Mouse (Mus musculus): ENCODE measurements around the gene Osbpl9. TPM values are rescaled to one million over a fixed set of nuclear protein-coding genes. Genes with fewer than 3 reads are reported as not detected.

Osbpl9 gene
- polyA plus RNA-seq, 1 experiment from 2014 or later: 70.3 TPM

DNA sequence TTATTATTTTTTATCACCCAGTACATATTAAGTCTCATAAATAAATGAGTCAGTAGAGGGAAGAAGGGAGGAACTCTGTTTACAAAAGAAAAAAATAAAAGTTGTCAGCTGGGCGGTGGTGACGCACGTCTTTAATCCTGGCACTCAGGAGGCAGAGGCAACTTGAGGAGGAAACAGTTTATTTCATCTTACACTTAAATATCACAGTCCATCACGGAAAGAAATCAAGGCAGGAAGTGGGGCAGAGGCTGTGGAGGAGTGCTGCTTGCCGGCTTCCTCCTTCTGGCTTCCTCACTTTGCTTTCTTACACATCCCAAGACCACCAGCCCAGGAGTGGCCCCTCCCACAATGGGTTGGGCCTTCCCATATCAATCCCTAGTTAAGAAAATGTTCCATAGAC lies 24.0 kb upstream of the Osbpl9 start:
- Histone ChIP-seq H3K27ac (peak overlapping the region; percentile 41), H3K4me3 (no peak overlapping the region), H3K9me3 (replicated peaks) (no peaks in the 10 kb centered on the region), H3K9ac (no peak overlapping the region), H3K4me1 (peaks cover 23% of the 10 kb centered on the region), H3K4me2 (no peak overlapping the region), H3K27me3 (no peaks in the 10 kb centered on the region), H3K36me3 (ENCODE audit: poor library complexity, severe bottlenecking) (no peaks in the 10 kb centered on the region)
- no peak for ATAC-seq
- WGBS: 81% methylated on average over 5 of the region's 5 CpGs

DNA sequence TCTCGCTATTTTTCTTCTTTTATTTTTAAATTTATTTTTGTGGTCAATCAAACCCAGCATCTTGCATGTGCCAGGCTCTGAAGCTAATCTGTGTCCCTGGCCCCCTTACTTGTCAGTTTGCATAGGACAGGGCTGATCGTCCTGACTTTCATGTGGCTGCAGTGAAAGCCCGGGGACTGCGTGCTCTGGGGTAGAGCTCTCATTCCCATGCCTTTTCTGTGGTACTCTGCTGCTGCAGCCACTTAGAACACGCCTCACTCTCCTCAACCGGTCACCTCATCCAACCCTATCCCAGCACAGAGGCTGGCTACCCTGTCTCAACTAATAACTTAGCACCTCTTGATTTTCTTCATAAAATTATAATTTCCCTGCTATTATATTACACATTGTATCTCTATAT lies 23.5 kb upstream of the Osbpl9 start:
- ATAC-seq: peak; percentile 68
- Histone ChIP-seq H3K4me3 (no peak overlapping the region), H3K4me1 (peaks cover 23% of the 10 kb centered on the region), H3K4me2 (peak overlapping the region; percentile 1; the same call in 1 of the 2 replicates), H3K36me3 (ENCODE audit: poor library complexity, severe bottlenecking) (no peaks in the 10 kb centered on the region), H3K9ac (no peak overlapping the region), H3K27me3 (no peaks in the 10 kb centered on the region), H3K9me3 (replicated peaks) (no peaks in the 10 kb centered on the region), H3K27ac (peak overlapping the region; percentile 86)
- 56% methylated on average over 6 of the region's 6 CpGs for WGBS

DNA sequence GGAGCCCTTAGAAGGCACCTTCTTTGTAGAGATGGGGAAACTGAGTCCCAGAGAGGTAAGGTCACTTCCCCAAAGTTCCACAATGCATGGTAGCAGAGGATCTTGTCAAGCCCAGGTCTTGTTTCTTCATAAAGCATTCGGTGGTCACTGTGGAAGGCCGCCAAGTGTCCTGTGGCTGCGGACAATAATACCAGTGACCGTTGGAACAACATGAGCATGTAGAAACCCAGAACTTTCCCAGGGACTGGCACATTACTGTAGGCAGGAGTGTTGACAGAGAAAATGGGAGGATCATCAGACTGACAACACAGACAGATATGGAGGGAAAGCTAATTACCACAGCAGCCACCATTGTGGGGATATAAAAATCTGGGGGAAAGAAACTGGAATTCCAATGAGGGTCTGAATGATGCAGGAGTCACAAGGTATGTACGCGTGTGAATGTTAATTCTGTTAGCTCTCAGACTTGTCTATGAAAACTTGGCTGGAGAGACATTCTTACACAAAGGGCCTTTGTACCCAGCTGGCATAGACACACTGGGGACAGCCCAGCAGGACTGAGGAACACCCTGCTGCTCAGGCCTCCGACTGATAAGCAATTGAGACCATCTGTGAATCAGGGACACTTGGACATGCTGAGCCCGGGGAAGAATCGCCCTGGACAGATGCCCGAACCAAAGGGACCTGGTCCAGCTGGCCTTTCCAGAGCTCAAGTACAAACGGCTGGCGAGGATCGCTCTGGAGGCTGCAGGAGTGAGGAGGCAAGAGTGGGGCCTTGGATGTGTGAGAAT lies 22.9 kb upstream of the Osbpl9 start:
- H3K27ac ChIP-seq: peak overlapping the region; percentile 86
- no peak overlapping the region for H3K9ac ChIP-seq
- peaks cover 23% of the 10 kb centered on the region for H3K4me1 ChIP-seq
- no peaks in the 10 kb centered on the region for H3K36me3 ChIP-seq (ENCODE audit: poor library complexity, severe bottlenecking)
- WGBS: 28% methylated on average over 13 of the region's 13 CpGs
- H3K9me3 ChIP-seq (replicated peaks): no peaks in the 10 kb centered on the region
- H3K4me2 ChIP-seq: peak overlapping the region; percentile 1; the same call in 1 of the 2 replicates
- H3K4me3 ChIP-seq: no peak overlapping the region
- peak; percentile 95 for ATAC-seq
- no peaks in the 10 kb centered on the region for H3K27me3 ChIP-seq

DNA sequence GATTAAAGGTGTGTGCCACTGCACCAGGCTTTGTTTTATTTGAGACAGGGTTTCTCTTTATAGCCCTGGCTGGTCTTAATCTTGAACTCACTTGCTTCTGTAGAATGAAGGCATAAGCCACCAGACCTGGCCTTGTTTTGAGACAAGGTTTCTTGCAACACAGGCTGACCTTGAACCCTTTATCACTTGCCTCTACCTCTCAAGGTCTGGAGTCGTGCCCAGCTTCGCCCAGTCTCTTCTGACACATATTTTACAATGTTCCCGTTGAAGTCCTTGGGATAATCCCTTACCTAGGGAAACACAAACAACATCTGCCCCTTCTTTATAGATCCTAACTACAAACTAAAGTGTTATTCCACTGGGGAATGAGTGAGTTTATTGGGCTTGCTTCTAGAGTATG lies 19.9 kb upstream of the Osbpl9 start:
- peaks cover 23% of the 10 kb centered on the region for H3K4me1 ChIP-seq
- no peak overlapping the region for H3K4me2 ChIP-seq
- no peaks in the 10 kb centered on the region for H3K27me3 ChIP-seq
- 92% methylated on average over 3 of the region's 3 CpGs for WGBS
- no peaks in the 10 kb centered on the region for H3K36me3 ChIP-seq (ENCODE audit: poor library complexity, severe bottlenecking)
- H3K27ac ChIP-seq: no peak overlapping the region
- ATAC-seq: no peak
- no peaks in the 10 kb centered on the region for H3K9me3 ChIP-seq (replicated peaks)
- no peak overlapping the region for H3K9ac ChIP-seq
- no peak overlapping the region for H3K4me3 ChIP-seq

DNA sequence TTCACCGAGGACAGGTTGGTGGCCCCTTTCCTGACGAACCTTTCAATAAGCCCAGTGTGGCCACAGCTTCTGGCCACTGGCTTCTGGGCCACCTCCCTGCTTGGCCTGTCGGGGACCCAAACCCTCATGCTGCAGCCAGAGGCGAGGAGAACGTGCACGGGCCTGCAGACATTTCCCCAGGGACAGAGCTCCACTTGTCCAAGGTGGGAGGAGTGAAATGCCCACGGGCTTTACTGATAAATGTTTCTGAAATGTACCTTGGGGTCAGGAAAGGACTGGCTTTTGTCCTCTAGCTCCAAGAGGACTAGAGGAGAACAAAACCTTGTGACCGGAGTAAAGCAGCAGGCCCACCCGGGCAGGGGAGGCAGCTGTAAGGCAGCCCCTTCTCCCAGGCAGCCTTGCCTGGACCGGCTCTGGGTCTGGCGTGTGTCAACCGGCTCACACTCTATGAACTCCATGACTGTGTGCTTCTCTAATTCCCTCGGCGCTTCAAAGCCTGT lies 18.4 kb upstream of the Osbpl9 start:
- Histone ChIP-seq H3K9me3 (replicated peaks) (no peaks in the 10 kb centered on the region), H3K36me3 (ENCODE audit: poor library complexity, severe bottlenecking) (no peaks in the 10 kb centered on the region), H3K27ac (no peak overlapping the region), H3K27me3 (no peaks in the 10 kb centered on the region), H3K4me3 (no peak overlapping the region), H3K4me1 (peaks cover 13% of the 10 kb centered on the region), H3K4me2 (no peak overlapping the region), H3K9ac (no peak overlapping the region)
- WGBS: 77% methylated on average over 14 of the region's 14 CpGs
- no peak for ATAC-seq

DNA sequence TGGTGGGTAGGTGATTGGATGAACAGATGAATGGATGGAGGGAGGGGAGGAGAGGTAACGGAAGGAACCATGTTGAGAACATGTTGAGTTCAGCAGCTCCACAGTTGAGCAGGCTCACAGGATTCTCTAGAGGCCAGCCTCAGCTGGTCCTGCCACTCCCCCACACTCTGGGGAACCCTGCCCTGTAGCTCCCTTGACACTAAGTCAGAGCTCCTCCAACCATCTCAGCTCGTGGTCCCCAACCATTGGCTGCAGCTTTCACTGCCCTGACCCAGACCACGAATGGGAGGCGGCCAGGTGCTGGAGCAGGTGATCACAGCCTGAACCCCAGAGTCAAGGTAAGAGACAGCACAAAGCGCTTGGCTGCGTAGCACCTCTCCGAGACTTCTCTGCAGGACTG lies 15.9 kb upstream of the Osbpl9 start:
- Histone ChIP-seq H3K9me3 (replicated peaks) (no peaks in the 10 kb centered on the region), H3K36me3 (ENCODE audit: poor library complexity, severe bottlenecking) (no peaks in the 10 kb centered on the region), H3K27me3 (no peaks in the 10 kb centered on the region), H3K9ac (no peak overlapping the region), H3K4me3 (no peak overlapping the region), H3K4me1 (0 out of 2 replicates have a peak, but pooled peaks cover 3% of the 10 kb centered on the region), H3K27ac (no peak overlapping the region), H3K4me2 (no peak overlapping the region)
- 79% methylated on average over 7 of the region's 7 CpGs for WGBS
- no peak for ATAC-seq

DNA sequence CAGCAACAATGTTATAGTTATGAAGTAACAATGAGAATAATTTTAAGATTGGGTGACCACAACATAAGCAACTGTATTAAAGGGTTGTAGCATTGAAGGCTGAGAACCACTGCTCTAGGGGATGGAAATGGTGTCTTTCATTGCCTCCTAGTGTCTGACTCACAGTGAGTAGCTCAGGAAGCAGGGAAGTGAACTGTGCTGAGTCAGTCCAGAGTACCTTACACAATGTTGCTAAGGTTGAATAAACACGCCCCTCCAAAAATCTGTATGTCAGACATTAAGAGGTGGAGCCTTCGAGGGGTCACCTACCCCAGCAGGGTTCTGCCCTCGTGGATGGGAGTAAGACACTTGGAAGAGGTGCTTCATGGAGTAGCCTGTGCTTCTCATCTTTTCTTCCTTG lies 11.9 kb upstream of the Osbpl9 start:
- WGBS: 82% methylated on average over 3 of the region's 3 CpGs
- Histone ChIP-seq H3K9me3 (replicated peaks) (no peaks in the 10 kb centered on the region), H3K36me3 (ENCODE audit: poor library complexity, severe bottlenecking) (no peaks in the 10 kb centered on the region), H3K4me1 (0 out of 2 replicates have a peak, but pooled peaks cover 3% of the 10 kb centered on the region), H3K27me3 (no peaks in the 10 kb centered on the region), H3K4me2 (no peak overlapping the region), H3K4me3 (no peak overlapping the region), H3K27ac (no peak overlapping the region), H3K9ac (no peak overlapping the region)
- ATAC-seq: no peak

DNA sequence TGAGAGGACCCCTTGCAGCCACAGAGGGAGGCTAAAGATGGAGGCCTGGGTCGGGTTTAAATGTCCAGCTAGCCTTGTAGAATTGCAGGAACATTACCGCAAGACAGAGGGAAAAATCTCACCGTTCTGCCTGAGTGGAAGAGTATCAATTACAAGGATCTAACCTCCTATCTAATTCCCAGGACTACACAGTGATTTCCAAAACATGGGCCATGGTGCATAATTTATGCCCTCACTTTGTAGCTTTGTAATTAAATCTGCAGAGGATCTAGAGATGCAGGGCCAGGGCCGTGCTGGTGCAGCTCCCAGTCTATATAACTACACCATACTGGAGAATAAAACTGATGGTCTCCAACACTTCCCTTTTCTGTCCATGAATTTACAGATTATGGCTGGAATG lies 8.8 kb upstream of the Osbpl9 start:
- Histone ChIP-seq H3K9me3 (replicated peaks) (no peaks in the 10 kb centered on the region), H3K4me2 (no peak overlapping the region), H3K36me3 (ENCODE audit: poor library complexity, severe bottlenecking) (no peaks in the 10 kb centered on the region), H3K27ac (no peak overlapping the region), H3K4me1 (0 out of 2 replicates have a peak, but pooled peaks cover 3% of the 10 kb centered on the region), H3K9ac (no peak overlapping the region), H3K4me3 (no peak overlapping the region), H3K27me3 (no peaks in the 10 kb centered on the region)
- no peak for ATAC-seq
- WGBS: 73% methylated on average over 4 of the region's 4 CpGs

DNA sequence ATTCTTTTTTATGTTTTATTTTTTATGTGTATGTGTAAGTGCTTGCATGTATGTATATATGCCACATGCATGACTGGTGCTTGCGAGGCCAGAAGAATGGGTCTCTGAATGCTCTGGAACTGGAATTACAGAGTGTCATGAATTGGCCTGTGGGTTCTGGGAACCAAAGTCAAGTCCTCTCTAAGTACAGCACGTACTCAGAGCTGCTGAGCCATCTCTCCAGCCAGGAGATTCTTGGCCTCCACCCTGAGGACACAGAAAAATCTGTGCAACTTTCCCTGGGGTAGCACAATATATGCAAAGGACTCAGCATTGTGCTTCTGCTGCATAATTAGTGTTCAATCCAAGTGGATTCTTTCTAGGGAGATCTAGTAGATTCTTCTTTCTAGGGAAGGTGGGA lies 8.2 kb upstream of the Osbpl9 start:
- no peak for ATAC-seq
- Histone ChIP-seq H3K9me3 (replicated peaks) (no peaks in the 10 kb centered on the region), H3K4me3 (no peak overlapping the region), H3K36me3 (ENCODE audit: poor library complexity, severe bottlenecking) (no peaks in the 10 kb centered on the region), H3K27me3 (no peaks in the 10 kb centered on the region), H3K4me1 (no peaks in the 10 kb centered on the region), H3K9ac (no peak overlapping the region), H3K4me2 (no peak overlapping the region), H3K27ac (no peak overlapping the region)
- 85% methylated on average over 2 of the region's 2 CpGs for WGBS

DNA sequence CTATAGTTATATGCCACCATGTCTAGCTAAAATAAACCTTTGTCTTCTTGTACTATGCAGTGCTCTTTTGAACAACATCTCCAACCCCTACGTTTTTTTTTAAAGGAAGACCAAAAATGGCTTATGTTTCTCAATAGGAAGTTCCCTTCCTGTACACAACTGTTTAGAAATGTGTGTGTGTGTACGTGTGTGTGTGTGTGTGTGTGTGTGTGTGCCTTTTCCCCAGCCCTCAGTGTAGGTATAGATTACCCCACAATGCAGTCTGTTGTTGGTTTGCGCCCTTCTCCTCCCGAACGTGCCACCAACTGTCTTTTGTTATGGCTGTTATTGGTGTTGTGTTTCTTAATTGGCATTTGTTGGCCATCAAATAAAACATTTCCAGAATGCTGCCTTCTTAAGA lies 5.5 kb upstream of the Osbpl9 start:
- Histone ChIP-seq H3K4me3 (no peak overlapping the region), H3K4me2 (no peak overlapping the region), H3K27ac (no peak overlapping the region), H3K4me1 (no peaks in the 10 kb centered on the region), H3K9me3 (replicated peaks) (no peaks in the 10 kb centered on the region), H3K27me3 (no peaks in the 10 kb centered on the region), H3K9ac (no peak overlapping the region), H3K36me3 (ENCODE audit: poor library complexity, severe bottlenecking) (no peaks in the 10 kb centered on the region)
- WGBS: 71% methylated on average over 5 of the region's 5 CpGs
- ATAC-seq: no peak

DNA sequence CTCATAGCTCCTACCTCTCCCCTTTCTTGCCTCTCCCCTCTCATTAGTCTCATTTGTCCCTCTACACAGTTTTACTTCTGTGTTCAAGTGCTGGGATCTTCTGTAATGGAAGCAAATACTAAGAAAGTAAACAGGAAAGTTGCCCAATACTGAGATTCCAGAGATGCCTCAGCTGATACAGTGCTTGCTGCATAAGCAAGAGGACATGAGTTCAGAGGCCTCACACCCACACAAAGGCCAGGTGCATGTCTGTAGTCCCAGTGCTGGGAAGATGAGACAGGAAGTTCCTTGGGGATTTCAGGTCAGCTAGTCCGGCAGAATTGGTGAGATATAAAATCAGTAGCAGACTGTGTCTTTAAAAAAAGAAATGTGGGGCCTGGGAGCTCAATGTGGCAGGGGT lies 2.3 kb upstream of the Osbpl9 start:
- no peaks in the 10 kb centered on the region for H3K36me3 ChIP-seq (ENCODE audit: poor library complexity, severe bottlenecking)
- no peak for ATAC-seq
- no peaks in the 10 kb centered on the region for H3K9me3 ChIP-seq (replicated peaks)
- no peak overlapping the region for H3K27ac ChIP-seq
- H3K9ac ChIP-seq: no peak overlapping the region
- peaks cover 12% of the 10 kb centered on the region for H3K4me1 ChIP-seq
- no peaks in the 10 kb centered on the region for H3K27me3 ChIP-seq
- 76% methylated on average over 1 of the region's 1 CpGs for WGBS
- no peak overlapping the region for H3K4me2 ChIP-seq
- H3K4me3 ChIP-seq: no peak overlapping the region

DNA sequence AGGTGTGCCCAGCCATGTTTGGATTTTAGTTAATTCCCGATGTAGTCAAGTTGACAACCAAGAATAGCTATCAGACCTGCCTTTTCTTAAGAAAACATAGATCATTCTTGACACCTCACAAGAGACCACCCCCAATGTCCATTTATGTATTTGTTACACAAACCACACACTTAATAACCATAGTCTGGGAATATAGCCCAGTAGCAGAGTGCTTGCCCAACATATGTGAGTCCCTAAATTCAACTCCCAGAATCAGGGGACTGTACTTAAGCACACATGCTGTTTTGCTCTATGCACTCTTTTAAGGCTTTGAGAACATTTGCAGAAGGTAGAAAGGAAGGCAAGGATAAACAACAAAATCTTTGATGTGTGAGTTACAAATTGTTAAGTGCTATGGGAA lies 1.9 kb upstream of the Osbpl9 start:
- Histone ChIP-seq H3K4me2 (no peak overlapping the region), H3K4me1 (peaks cover 12% of the 10 kb centered on the region), H3K9me3 (replicated peaks) (no peaks in the 10 kb centered on the region), H3K27ac (no peak overlapping the region), H3K9ac (no peak overlapping the region), H3K4me3 (no peak overlapping the region), H3K36me3 (ENCODE audit: poor library complexity, severe bottlenecking) (no peaks in the 10 kb centered on the region), H3K27me3 (no peaks in the 10 kb centered on the region)
- no peak for ATAC-seq
- WGBS: 94% methylated on average over 1 of the region's 1 CpGs

DNA sequence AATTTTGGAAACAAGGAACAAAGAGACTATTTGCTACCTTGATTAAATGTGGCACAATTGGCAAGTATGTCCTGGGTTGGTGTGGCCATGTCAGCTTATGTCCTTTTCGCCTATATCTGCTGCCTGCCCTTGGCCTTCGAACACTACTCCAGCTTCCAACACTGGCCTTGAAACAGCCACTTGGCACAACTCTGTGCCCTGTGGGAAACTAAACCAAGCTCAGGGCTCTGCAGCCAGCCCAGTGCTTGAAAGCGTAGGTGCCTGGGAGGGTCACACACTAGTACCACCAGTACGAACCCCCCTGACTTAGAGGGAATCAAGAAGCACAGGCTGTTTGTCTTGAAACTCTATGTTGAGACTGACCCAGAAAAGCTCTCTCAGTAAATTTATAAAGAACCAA lies 3.0 kb downstream of the Osbpl9 start:
- Histone ChIP-seq H3K4me2 (no peak overlapping the region), H3K4me1 (peaks cover 12% of the 10 kb centered on the region), H3K36me3 (ENCODE audit: poor library complexity, severe bottlenecking) (0 out of 2 replicates have a peak, but pooled peaks cover 3% of the 10 kb centered on the region), H3K27ac (no peak overlapping the region), H3K9me3 (replicated peaks) (no peaks in the 10 kb centered on the region), H3K4me3 (no peak overlapping the region), H3K9ac (no peak overlapping the region), H3K27me3 (no peaks in the 10 kb centered on the region)
- no peak for ATAC-seq
- WGBS: 100% methylated on average over 4 of the region's 4 CpGs

Measured in forebrain, embryonic 13.5 days (tissue).